Mouse (Mus musculus) limb, embryonic 11.5 days (tissue): ENCODE measurements at regions not wholly inside any gene's neighbourhood (a gene's known extent, or its start where the extent isn't known, plus 50 kb on each side); places are given as distances from the start of the nearest gene placed in this dataset.

Experiments
- ATAC-seq: fragments of 200-750 bp; cut with Nextera tagmentation; 2 replicates; pipeline ENCODE4 v1.8.0; 2017; ENCODE audit warnings: low read depth; ENCODE audit not compliant: insufficient number of reproducible peaks, low FRiP score, low TSS enrichment
- DNase-seq: peaks from one replicate; pipeline ENCODE4 v3.0.0-alpha.2; 2015; ENCODE audit warnings: low spot score
- H3K27ac ChIP-seq: fragments of 300-500 bp; sonication (generic); replicated peaks from 2 replicates; pipeline ENCODE4 v1.5.1; 2014; ENCODE audit warnings: low read depth, mild to moderate bottlenecking, low read length
- H3K27me3 ChIP-seq: fragments of 300-500 bp; sonication (generic); 2 replicates; pipeline ENCODE4 v1.6.1; 2014; ENCODE audit warnings: mild to moderate bottlenecking, low read length, mixed read lengths; ENCODE audit not compliant: control insufficient read depth, insufficient read depth
- H3K36me3 ChIP-seq: fragments of 300-500 bp; sonication (generic); 2 replicates; pipeline ENCODE4 v1.6.1; 2014; ENCODE audit warnings: mild to moderate bottlenecking, low read length, moderate library complexity, mixed read lengths; ENCODE audit not compliant: control insufficient read depth, insufficient read depth
- H3K4me1 ChIP-seq: fragments of 300-500 bp; sonication (generic); 2 replicates; pipeline ENCODE4 v1.6.1; 2014; ENCODE audit warnings: low read length, mixed read lengths; ENCODE audit not compliant: control insufficient read depth, insufficient read depth
- H3K4me2 ChIP-seq: fragments of 300-500 bp; sonication (generic); 2 replicates; pipeline ENCODE4 v1.6.1; 2014; ENCODE audit warnings: low read depth, mild to moderate bottlenecking, moderate library complexity; ENCODE audit not compliant: severe bottlenecking
- H3K4me3 ChIP-seq: fragments of 300-500 bp; sonication (generic); 2 replicates; pipeline ENCODE4 v1.5.1; 2014; ENCODE audit warnings: low read depth, low read length
- H3K9ac ChIP-seq: fragments of 300-500 bp; sonication (generic); 2 replicates; pipeline ENCODE4 v1.6.1; 2014; ENCODE audit warnings: mild to moderate bottlenecking, low read length
- H3K9me3 ChIP-seq: fragments of 300-500 bp; sonication (generic); 2 replicates; pipeline ENCODE4 v1.6.1; 2016; ENCODE audit warnings: low read length; ENCODE audit not compliant: control insufficient read depth
- WGBS: fragments of 180-500 bp; shearing (Covaris S2); extraction: QIAGEN DNeasy Blood & Tissue Kit; methylation state at CpG from one replicate; pipeline ENCODE4 v1.1.7; 2014; 5-methylcytosine and 5-hydroxymethylcytosine counted together

DNA sequence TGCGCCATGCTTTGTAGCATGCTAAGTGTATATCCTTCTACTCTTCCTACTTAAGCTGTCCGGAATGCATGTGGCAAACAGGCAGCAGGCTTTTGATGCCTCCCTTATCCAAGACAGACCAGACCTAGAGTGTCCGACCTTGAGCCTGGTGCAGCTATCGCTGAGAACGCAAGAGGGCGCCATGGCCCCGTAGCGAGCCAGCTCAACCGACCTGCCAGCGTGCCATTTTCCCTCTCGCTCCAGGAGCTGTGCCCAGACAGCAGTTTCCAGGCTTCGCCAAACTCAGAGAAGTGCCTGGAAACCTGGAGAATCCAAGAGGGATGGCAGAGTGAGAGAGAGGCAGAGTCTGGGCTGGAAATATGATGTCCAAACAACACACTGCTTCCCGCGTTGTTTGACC is 155.8 kb upstream of the Gm12830 start:
- Histone ChIP-seq H3K27me3 (peaks cover 67% of the 10 kb centered on the region), H3K4me3 (no peak overlapping the region), H3K4me1 (peaks cover 6% of the 10 kb centered on the region), H3K9ac (no peak overlapping the region), H3K27ac (no peak overlapping the region), H3K36me3 (no peaks in the 10 kb centered on the region), H3K9me3 (no peaks in the 10 kb centered on the region), H3K4me2 (no peak overlapping the region)
- DNase-seq (peak; percentile 94), ATAC-seq (peak; percentile 79; the same call in 1 of the 2 replicates)
- 2% methylated on average over 14 of the region's 14 CpGs for WGBS

DNA sequence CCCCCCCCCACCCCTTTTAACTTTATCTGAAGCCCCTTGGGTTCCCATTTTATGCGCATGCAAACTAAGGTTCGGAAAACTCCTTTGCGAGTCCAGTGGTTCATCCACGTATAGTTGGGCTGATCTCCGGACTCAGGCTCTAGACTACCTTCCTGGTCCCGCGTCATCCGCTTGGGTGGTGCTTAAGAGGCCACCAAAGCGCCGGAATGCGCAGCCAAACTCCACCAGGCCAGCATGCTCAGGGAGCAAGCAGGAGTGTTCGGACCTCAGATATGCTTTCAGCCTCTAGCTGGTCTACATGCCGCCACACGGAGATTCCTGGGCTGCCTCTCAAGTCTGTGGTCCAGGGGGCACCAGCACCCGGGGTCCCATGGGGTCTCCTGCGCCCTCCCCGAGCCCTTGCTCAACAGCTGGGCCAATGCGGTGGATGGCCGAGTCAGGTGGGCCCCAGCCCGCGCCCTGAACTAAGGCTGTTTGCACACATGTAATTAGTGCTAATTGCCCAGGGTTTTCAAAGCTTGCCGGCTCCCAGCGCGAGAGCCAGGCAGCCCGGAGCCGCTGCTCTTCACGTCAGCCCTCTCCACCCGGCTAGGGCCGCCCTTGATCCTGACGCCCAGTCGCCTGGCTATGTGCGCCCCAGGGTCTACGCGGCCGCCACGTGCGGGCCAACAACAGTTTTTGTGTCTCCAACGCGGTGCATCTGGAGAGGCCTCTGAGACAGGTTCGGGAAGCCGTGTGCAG is 155.1 kb upstream of the Gm12830 start:
- peak overlapping the region; percentile 39 for H3K4me2 ChIP-seq
- H3K9ac ChIP-seq, result no peak overlapping the region
- DNase-seq (peak; percentile 59), ATAC-seq (peak; percentile 66; the same call in 1 of the 2 replicates)
- H3K4me1 ChIP-seq, result peaks cover 6% of the 10 kb centered on the region
- H3K9me3 ChIP-seq, result no peaks in the 10 kb centered on the region
- H3K36me3 ChIP-seq, result no peaks in the 10 kb centered on the region
- H3K27me3 ChIP-seq, result peaks cover 69% of the 10 kb centered on the region
- no peak overlapping the region for H3K27ac ChIP-seq
- 0 out of 2 replicates have a peak overlapping the region, but pooled peaks have one; percentile 9 for H3K4me3 ChIP-seq
- 3% methylated on average over 41 of the region's 41 CpGs for WGBS

DNA sequence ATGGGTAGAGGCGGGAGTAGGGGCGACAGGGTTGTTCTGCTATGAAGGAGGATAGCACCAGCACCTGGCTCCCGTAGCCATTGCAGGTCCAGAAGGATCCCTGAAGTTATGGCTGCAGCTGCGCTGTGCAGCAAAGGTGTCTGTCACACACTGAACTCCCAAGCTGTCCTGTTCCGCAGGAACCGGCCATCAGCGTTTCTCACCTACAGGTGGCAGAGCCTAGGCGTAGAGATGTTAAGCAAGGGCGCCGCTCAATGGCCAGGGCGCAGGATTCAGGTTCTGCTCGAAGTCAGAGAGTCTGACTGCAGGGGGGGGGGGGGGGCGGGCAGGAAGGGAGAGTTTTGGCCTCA is 154.6 kb upstream of the Gm12830 start:
- no peak overlapping the region for H3K27ac ChIP-seq
- peak; percentile 51; the same call in 1 of the 2 replicates for ATAC-seq
- peaks cover 69% of the 10 kb centered on the region for H3K27me3 ChIP-seq
- no peaks in the 10 kb centered on the region for H3K36me3 ChIP-seq
- DNase-seq, result peak; percentile 48
- H3K9me3 ChIP-seq, result no peaks in the 10 kb centered on the region
- H3K4me1 ChIP-seq, result peaks cover 6% of the 10 kb centered on the region
- 7% methylated on average over 13 of the region's 13 CpGs for WGBS
- no peak overlapping the region for H3K9ac ChIP-seq
- H3K4me2 ChIP-seq, result peak overlapping the region; percentile 39
- no peak overlapping the region for H3K4me3 ChIP-seq

DNA sequence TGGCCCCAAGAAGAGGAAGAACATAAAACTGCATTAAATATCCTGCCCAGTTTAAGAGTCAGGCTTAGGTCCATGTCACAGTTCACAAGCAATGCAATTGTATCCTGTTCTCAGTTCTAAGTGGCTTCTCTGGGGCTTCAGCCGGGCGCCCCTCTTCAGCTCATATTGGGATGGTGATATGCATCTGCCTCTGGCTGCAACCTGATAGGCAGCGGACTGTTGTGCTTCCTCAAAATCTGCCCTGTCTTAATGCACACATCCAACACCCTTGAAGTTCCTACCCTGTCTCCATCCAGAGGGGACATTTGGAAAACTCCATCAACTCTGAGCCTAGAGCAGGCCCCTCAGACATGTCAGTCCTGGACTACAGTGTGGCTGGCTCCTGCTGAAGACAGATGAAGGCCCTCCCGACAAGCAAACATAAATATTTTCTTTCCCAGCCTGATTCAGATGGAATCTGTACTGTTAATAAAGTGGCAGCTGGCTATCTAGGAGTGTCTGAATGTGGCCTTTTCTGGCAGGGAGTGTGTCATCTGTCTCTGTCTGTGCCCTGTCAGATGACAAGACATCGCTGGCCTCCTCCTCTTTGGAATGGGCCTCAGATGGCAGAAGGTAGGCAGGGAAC is 149.3 kb upstream of the Gm12830 start:
- 74% methylated on average over 5 of the region's 5 CpGs for WGBS
- peaks cover 31% of the 10 kb centered on the region for H3K27me3 ChIP-seq
- no peak for ATAC-seq
- no peaks in the 10 kb centered on the region for H3K36me3 ChIP-seq
- no peak overlapping the region for H3K27ac ChIP-seq
- no peaks in the 10 kb centered on the region for H3K9me3 ChIP-seq
- H3K4me2 ChIP-seq, result no peak overlapping the region
- no peak for DNase-seq
- no peak overlapping the region for H3K4me3 ChIP-seq
- no peak overlapping the region for H3K9ac ChIP-seq
- H3K4me1 ChIP-seq, result peaks cover 3% of the 10 kb centered on the region; the same call in 1 of the 2 replicates

DNA sequence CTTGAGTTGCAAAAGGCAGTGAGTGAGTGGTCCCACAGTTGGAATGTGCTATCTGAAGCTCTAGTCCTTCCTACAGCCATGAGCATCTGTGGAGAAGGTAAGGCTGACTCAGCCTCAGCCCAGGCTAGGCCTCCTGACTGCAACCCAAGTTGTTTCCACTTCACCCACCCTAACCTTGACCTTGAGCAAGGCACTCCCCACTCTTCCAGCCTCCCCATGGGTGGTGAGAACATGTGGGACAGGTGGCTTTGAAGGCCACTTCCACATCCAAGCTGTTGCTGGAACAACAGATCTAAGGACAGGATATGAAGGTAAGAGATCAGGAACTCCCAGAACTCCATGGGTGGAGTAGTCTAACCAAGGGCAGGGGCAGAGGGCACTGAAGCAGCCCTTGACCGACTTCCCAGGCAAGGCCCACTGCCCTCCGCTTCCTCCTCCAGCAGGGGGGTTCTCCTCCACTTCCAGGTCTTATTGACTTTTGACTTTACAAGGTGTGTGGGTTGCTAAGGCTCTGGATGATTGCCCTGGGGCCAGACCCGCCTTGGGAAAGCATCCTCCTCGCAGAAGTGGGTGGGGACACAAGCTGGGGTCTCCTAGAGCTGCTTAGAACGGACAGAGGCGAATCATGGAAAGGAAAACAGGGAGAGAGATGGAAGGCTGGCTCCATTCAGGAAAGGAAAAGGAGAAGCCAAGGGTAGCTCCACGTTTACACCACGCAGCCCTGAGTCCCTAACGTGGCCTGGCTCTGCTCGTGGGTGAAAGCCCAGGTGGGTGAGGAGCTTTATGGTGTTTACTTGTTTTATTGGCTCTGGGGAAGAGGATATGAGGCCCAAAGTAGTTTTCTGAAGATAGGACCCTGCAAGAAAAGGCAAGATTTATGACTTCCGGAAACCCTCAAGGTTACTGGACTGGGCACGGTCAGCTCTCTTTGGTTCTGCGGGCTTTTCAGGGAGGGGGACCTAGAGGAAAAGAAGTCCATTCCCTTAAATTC is 144.3 kb upstream of the Gm12830 start:
- ATAC-seq (no peak), DNase-seq (no peak)
- Histone ChIP-seq H3K4me2 (no peak overlapping the region), H3K4me3 (no peak overlapping the region), H3K9me3 (no peaks in the 10 kb centered on the region), H3K9ac (no peak overlapping the region), H3K4me1 (peaks cover 22% of the 10 kb centered on the region), H3K27me3 (peaks cover 4% of the 10 kb centered on the region; the same call in 1 of the 2 replicates), H3K27ac (no peak overlapping the region), H3K36me3 (no peaks in the 10 kb centered on the region)
- 50% methylated on average over 13 of the region's 13 CpGs for WGBS

DNA sequence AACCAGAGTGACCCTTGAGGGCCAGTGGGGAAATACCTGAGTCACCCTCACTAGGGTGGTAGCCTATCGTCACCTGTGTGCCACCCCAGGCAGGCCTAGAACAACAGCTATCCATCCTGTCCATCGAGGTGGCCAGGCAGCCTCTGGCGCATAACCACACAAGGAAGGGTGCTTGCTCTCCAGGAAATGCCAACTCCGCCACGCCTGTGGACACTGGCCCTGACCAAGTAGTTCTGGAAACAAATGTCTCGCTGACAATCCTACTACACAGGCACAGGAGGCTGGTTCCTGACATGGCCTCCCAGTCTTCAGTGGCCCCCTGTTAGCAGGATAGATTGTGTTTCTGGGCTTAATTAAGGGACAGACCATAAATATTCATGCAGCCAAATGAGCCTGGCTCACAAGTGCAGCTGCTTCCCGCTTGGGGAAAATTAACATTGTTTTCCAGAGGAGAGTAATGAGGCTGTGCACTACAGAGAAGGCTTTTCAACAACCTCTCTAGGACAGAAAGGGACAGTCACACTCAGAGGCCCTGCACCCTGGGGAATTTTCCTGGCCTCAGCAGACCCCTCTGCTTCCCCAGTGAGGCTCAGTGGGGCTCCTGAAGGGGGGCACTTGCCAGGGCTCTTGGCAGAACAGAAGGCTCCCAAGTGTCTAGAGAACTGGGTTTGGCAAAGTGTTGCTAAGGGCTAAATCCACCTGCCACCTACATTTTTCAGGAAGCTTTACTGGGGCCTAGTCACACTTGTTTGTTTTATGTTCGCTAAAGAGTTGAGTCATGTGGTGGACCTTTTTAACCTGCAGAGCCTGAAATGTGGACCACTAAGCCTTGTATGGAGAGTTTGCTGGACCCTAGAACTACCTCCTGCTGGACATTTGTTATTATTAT is 143.2 kb upstream of the Gm12830 start:
- 48% methylated on average over 8 of the region's 8 CpGs for WGBS
- Histone ChIP-seq H3K9ac (no peak overlapping the region), H3K4me3 (no peak overlapping the region), H3K4me2 (no peak overlapping the region), H3K27me3 (peaks cover 4% of the 10 kb centered on the region; the same call in 1 of the 2 replicates), H3K9me3 (no peaks in the 10 kb centered on the region), H3K4me1 (peaks cover 22% of the 10 kb centered on the region), H3K27ac (no peak overlapping the region; the same call in 1 of the 2 replicates), H3K36me3 (no peaks in the 10 kb centered on the region)
- DNase-seq, result no peak
- ATAC-seq, result no peak

DNA sequence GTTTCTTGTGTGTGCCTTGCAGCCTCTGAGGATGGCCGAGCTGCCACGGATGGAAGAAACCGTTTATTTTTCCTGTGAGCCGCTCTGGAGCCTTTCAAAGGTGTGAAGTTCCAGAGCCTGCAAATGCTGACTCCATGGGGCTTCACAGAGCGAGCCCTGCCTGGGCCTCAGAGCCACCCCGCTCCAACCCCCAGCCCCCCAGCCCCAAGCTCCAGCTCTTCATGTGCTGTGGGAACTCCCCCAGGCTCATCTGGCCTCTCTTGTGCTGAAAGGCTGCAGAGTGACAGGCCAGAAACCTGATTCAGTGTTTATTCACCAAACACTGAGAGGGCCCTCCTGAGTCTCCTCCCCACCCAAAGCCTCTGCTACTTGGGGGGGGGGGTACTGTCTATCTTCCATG is 141.2 kb upstream of the Gm12830 start:
- Histone ChIP-seq H3K9me3 (no peaks in the 10 kb centered on the region), H3K4me2 (no peak overlapping the region), H3K4me1 (peaks cover 29% of the 10 kb centered on the region), H3K4me3 (no peak overlapping the region), H3K27ac (no peak overlapping the region), H3K27me3 (peaks cover 4% of the 10 kb centered on the region; the same call in 1 of the 2 replicates), H3K9ac (no peak overlapping the region), H3K36me3 (no peaks in the 10 kb centered on the region)
- 10% methylated on average over 6 of the region's 6 CpGs for WGBS
- DNase-seq (no peak), ATAC-seq (no peak)
